Mouse (Mus musculus): ENCODE results near the gene Serpina1b. TPM values are rescaled to one million over a fixed set of nuclear protein-coding genes. Genes with fewer than 3 reads are reported as not detected.
"Not testable (repeated sequence)": the region's sequence is repeated elsewhere in the genome, so short reads cannot be mapped to it uniquely, and the experiment has no call there.

Gene Serpina1b
- polyA plus RNA-seq (2012; rRNA removed) = not detected in 2 replicates

- H3K4me1 ChIP-seq (ENCODE audit: control insufficient read depth, insufficient read depth, low read length); H3K27ac ChIP-seq (ENCODE audit: insufficient read depth, low read length); H3K4me3 ChIP-seq (ENCODE audit: insufficient read depth, low read length): not testable (repeated sequence)
Measured at GRCm38 (mm10) chr12:103830273-103830672, at the start of gene Serpina1b. TSS of gene Serpina1b (minus strand) at chr12:103830373.

- not testable (repeated sequence) for H3K4me3 ChIP-seq (ENCODE audit: insufficient read depth, low read length); H3K27ac ChIP-seq (ENCODE audit: insufficient read depth, low read length); H3K4me1 ChIP-seq (ENCODE audit: control insufficient read depth, insufficient read depth, low read length)
Measured at GRCm38 (mm10) chr12:103866873-103867272, 36.7 kb upstream of the Serpina1b start.

GRCm38 (mm10) chr12:103863101-103863974, 33.2 kb upstream of the Serpina1b start, which contains the start of gene Serpina1a:
TSS of gene Serpina1a (minus strand) at chr12:103863562.
- H3K4me1 ChIP-seq (ENCODE audit: control insufficient read depth, insufficient read depth, low read length); H3K4me3 ChIP-seq (ENCODE audit: insufficient read depth, low read length); H3K27ac ChIP-seq (ENCODE audit: insufficient read depth, low read length): not testable (repeated sequence)

GRCm38 (mm10) chr12:103860976-103861375, 30.8 kb upstream of the Serpina1b start:
- TF ChIP-seq CTCF (IDR thresholded peaks at IDR 0.05; ENCODE audit: extremely low read depth, insufficient read depth, low read length) (no peak), POLR2A (IDR thresholded peaks at IDR 0.05; ENCODE audit: extremely low read depth, insufficient read depth, low read length) (no peak)
- no peak overlapping the region for H3K4me3 ChIP-seq (ENCODE audit: insufficient read depth, low read length)
- H3K4me1 ChIP-seq (ENCODE audit: control insufficient read depth, insufficient read depth, low read length) = no peaks in the 10 kb centered on the region
- H3K27ac ChIP-seq (ENCODE audit: insufficient read depth, low read length) = no peak overlapping the region

GRCm38 (mm10) chr12:103860571-103860970, 30.4 kb upstream of the Serpina1b start:
- H3K27ac ChIP-seq (ENCODE audit: insufficient read depth, low read length); H3K4me1 ChIP-seq (ENCODE audit: control insufficient read depth, insufficient read depth, low read length): not testable (repeated sequence)

GRCm38 (mm10) chr12:103859584-103859983, 29.4 kb upstream of the Serpina1b start:
- H3K4me3 ChIP-seq (ENCODE audit: insufficient read depth, low read length); H3K27ac ChIP-seq (ENCODE audit: insufficient read depth, low read length); H3K4me1 ChIP-seq (ENCODE audit: control insufficient read depth, insufficient read depth, low read length): not testable (repeated sequence)

More at GRCm38 (mm10) chr12:103860571-103860970, 30.4 kb upstream of the Serpina1b start:
- H3K4me3 ChIP-seq (ENCODE audit: insufficient read depth, low read length) = not testable (repeated sequence)

- H3K27ac ChIP-seq (ENCODE audit: insufficient read depth, low read length); H3K4me3 ChIP-seq (ENCODE audit: insufficient read depth, low read length); H3K4me1 ChIP-seq (ENCODE audit: control insufficient read depth, insufficient read depth, low read length): not testable (repeated sequence)
Measured at GRCm38 (mm10) chr12:103853032-103853431, 22.9 kb upstream of the Serpina1b start.

- H3K4me1 ChIP-seq (ENCODE audit: control insufficient read depth, insufficient read depth, low read length); H3K27ac ChIP-seq (ENCODE audit: insufficient read depth, low read length); H3K4me3 ChIP-seq (ENCODE audit: insufficient read depth, low read length): not testable (repeated sequence)
Measured at GRCm38 (mm10) chr12:103827661-103828372, 2.4 kb downstream of the Serpina1b start.

GRCm38 (mm10) chr12:103823826-103824225, 6.3 kb downstream of the Serpina1b start:
- not testable (repeated sequence) for H3K27ac ChIP-seq (ENCODE audit: insufficient read depth, low read length); H3K4me3 ChIP-seq (ENCODE audit: insufficient read depth, low read length); H3K4me1 ChIP-seq (ENCODE audit: control insufficient read depth, insufficient read depth, low read length)

GRCm38 (mm10) chr12:103773246-103773851, 56.8 kb downstream of the Serpina1b start, which contains the start of gene Serpina1d:
TSS of gene Serpina1d (minus strand) at chr12:103773592.
- H3K4me3 ChIP-seq (ENCODE audit: insufficient read depth, low read length); H3K27ac ChIP-seq (ENCODE audit: insufficient read depth, low read length); H3K4me1 ChIP-seq (ENCODE audit: control insufficient read depth, insufficient read depth, low read length): not testable (repeated sequence)

- not testable (repeated sequence) for H3K4me3 ChIP-seq (ENCODE audit: insufficient read depth, low read length); H3K27ac ChIP-seq (ENCODE audit: insufficient read depth, low read length); H3K4me1 ChIP-seq (ENCODE audit: control insufficient read depth, insufficient read depth, low read length)
Measured at GRCm38 (mm10) chr12:103770597-103770996, 59.6 kb downstream of the Serpina1b start.

GRCm38 (mm10) chr12:103763083-103763482, 67.1 kb downstream of the Serpina1b start:
- H3K27ac ChIP-seq (ENCODE audit: insufficient read depth, low read length); H3K4me3 ChIP-seq (ENCODE audit: insufficient read depth, low read length): not testable (repeated sequence)

GRCm38 (mm10) chr12:103760316-103760715, 69.9 kb downstream of the Serpina1b start:
- H3K4me3 ChIP-seq (ENCODE audit: insufficient read depth, low read length); H3K4me1 ChIP-seq (ENCODE audit: control insufficient read depth, insufficient read depth, low read length); H3K27ac ChIP-seq (ENCODE audit: insufficient read depth, low read length): not testable (repeated sequence)

More at GRCm38 (mm10) chr12:103763083-103763482, 67.1 kb downstream of the Serpina1b start:
- not testable (repeated sequence) for H3K4me1 ChIP-seq (ENCODE audit: control insufficient read depth, insufficient read depth, low read length)

GRCm38 (mm10) chr12:103745957-103746356, 84.2 kb downstream of the Serpina1b start:
- not testable (repeated sequence) for H3K4me1 ChIP-seq (ENCODE audit: control insufficient read depth, insufficient read depth, low read length); H3K4me3 ChIP-seq (ENCODE audit: insufficient read depth, low read length); H3K27ac ChIP-seq (ENCODE audit: insufficient read depth, low read length)

Measured in cortical plate, adult 2 months (tissue).